Mouse (Mus musculus): ENCODE measurements around the gene Dctn1.

Dctn1 gene

GRCm38 (mm10) chr6:83165607-83166242, at the start of gene Dctn1:
Dctn1 (plus strand) TSS chr6:83165920.
- peak; percentile 82 for DNase-seq (ENCODE audit: extremely low spot score, low read depth, low spot score)

DNA sequence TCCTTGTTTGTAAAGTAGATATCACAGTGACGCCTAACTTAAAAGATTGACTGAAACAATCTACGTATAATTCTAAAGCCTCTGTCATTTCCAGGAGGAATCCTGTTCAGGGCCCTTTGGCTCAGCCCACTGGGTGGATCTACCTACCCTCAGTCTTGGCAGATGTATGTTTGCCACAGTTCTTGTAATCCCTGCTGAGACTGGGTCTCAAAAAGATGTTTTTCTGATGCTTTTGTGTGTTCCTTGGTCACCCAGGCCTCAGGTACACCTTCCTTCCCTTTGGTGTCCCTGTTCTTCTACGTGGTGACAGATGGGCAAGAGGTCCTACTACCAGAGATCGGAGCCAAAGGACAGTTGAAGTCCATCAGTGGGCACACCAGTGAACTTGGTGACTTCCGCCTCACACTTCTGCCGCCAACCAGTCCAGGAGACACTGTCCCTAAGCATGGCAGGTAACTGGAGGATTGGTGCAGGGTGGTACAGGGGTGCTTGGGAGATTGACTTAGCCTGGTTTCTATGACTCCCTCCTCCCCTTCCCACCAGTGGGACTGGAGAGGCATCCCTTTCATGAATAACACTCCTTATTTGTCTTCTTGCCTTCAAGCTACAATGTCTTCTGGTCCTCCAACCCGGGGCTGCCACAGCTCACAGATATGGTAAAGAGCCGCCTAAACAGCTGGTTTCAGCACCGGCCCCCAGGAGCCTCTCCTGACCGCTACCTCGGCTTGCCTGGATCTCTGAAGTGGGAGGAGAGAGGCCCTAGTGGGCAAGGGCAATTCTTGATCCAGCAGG, 49.2 kb upstream of the Dctn1 start:
- no peak for DNase-seq (ENCODE audit: extremely low spot score, low read depth, low spot score)

DNA sequence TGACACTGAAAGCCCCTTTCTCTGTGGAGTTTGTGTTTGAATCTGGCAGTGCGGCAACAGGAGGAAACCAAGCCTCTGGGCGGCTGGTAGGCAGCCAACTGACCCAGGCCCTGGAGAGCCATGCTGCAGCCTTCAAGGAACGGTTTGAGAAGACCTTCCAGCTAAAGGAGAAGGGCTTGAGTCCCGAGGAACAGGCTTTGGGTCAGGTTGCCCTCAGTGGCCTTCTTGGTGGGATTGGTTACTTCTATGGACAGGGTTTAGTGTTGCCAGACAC, 48.6 kb upstream of the Dctn1 start:
- no peak for DNase-seq (ENCODE audit: extremely low spot score, low read depth, low spot score)

DNA sequence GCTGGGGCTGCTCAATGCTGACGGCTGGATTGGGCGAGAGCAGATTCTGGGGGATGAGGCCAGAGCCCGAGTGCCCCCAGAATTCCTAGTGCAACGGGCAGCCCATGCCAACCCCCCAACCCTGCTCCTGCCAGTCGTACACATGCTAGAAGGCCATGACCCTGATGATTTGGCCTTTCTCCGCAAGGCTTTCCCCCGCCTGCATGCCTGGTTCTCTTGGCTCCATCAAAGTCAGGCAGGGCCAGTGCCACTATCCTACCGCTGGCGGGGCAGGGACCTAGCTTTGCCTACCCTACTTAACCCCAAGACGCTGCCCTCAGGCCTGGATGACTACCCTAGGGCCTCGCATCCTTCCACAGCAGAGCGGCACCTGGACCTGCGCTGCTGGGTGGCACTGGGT, 48.1 kb upstream of the Dctn1 start:
- DNase-seq (ENCODE audit: extremely low spot score, low read depth, low spot score), result no peak

- no peak for DNase-seq (ENCODE audit: extremely low spot score, low read depth, low spot score)
These were observed 47.4 kb upstream of the Dctn1 start for GRCm38 (mm10) chr6:83118369-83118768.

- no peak for DNase-seq (ENCODE audit: extremely low spot score, low read depth, low spot score)
These were observed 46.6 kb upstream of the Dctn1 start for GRCm38 (mm10) chr6:83118825-83119733.

GRCm38 (mm10) chr6:83119734-83120051, 46.0 kb upstream of the Dctn1 start:
- DNase-seq (ENCODE audit: extremely low spot score, low read depth, low spot score), result no peak

DNA sequence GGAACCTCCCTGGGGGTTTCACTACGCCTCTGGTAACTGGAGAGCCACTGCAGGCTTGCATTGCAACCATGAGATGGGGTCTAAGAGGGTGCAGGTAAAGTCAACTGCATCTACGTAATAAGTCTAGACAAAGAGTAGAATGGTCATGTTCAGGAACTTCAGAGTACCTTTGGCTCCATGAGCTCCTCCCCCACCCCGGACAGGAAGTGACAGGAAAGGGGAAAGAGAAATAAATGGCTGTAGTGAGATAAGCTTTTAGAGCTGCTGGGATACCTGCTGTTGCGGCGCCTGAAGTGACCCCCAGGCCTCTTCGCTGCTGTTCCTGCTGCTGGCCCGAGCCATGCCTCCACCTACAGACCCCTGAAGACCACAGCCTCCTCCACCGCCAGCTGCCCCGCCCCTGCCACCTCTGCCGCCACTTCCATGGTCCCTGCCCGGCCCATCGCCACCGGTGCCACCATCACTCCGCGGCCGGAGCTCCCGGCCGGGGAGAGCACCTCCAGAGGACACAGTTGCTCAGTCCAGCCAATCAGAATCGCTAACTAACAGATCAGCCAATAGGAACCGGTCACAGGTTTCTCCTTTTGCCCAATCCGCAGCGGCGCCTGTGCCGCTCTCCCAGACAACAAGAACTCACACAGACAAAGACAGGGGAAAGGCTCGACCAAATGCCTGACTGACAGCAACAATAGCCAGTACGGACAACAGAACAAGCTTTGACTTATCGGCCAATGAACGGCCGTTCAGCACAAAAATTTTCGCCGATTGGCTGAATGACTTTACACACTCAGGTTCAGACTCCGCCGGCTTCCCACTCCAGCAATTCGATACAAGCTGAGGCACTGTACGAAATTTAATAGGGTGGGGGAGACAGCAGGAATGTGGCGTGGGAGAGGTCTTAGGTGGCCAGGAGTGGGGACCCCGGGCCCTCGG, 44.5 kb upstream of the Dctn1 start, which contains the start of gene Wbp1:
Gene Wbp1 (minus strand): TSS at position 630 of the 933 bp plus-strand sequence.
- DNase-seq (ENCODE audit: extremely low spot score, low read depth, low spot score), result peak; percentile 99

DNA sequence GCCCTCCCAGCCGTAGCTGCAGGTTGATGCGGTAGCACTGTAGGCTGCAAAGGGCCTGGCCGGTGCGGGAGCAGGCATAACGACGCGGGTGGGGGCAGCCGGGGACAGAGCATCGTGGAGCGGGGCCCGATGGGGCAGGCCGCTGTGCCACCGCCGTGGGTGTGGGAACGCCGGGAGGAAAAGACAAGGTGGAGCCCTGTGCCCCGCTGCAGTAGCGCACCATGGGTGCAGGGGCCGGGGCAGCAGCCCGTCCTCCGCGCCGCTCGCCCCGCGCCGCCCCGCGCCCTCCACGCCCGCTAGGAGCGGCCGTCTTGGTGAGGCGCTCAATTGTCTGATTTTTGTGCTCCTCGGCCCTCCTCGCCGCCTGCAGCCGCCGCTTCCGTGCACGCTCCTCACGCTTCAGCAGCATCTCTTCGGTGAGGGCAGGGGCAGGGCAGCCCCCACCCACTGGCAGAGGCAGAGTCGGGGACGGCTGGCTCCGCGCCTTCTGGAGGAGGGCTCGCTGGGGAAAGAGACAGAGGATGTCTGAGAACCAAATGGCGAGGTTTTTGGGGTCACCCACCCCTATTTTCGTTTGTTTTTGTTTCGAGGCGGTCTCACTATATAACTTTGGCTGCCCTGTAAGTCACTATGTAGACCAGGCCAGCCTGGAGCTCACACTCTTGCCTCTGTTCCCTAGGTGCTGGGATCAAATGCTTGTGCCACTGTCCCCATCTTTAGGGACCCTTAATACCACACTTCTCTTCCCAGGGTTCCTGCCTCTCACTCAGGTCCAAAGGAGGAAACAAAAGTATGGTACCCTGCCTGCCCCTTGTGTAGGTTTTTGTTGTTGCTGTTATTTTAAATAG, 43.6 kb upstream of the Dctn1 start:
- no peak for DNase-seq (ENCODE audit: extremely low spot score, low read depth, low spot score)

- DNase-seq (ENCODE audit: extremely low spot score, low read depth, low spot score), result no peak
These were observed 42.8 kb upstream of the Dctn1 start for GRCm38 (mm10) chr6:83122961-83123360.

GRCm38 (mm10) chr6:83124851-83125312, 40.8 kb upstream of the Dctn1 start:
- DNase-seq (ENCODE audit: extremely low spot score, low read depth, low spot score), result peak; percentile 91

DNA sequence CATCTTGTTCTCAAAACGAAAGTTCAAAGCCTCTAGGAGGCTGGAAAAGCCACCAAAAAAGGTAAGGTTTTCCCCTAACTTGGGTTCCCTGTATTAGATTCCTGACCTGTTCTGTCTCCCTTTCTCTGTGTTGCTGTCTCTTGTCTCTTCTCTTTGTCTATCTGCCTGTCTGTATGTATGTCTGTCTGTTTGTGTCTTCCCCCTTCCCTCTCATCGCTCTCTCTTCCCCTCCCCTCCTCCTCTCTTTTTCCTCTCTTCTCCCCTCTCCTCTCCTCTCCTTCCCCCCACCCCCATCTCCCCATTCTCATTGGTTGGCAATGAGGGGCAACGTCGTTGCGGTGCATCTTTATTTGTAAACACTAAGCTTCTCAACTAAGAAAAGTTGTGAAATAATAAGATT, 40.4 kb upstream of the Dctn1 start, which contains the start of gene Ino80b:
Gene Ino80b (minus strand): TSS at position 101 of the 400 bp plus-strand sequence.
- no peak for DNase-seq (ENCODE audit: extremely low spot score, low read depth, low spot score)

DNA sequence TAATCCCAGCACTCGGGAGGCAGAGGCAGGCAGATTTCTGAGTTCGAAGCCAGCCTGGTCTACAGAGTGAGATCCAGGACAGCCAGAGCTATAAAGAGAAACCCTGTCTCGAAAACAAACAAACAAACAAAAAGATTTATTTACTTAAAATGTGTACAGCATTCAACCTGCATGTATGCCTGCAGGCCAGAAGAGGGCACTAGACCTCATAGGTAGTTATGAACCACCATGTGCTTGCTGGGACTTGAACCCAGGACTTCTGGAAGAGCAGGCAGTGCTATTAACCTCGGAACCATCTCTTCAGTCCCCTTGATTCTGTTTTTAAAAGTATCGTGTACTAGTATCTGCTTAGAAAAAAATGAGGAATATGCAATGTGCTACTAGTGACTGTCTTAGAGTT, 38.3 kb upstream of the Dctn1 start:
- no peak for DNase-seq (ENCODE audit: extremely low spot score, low read depth, low spot score)

DNA sequence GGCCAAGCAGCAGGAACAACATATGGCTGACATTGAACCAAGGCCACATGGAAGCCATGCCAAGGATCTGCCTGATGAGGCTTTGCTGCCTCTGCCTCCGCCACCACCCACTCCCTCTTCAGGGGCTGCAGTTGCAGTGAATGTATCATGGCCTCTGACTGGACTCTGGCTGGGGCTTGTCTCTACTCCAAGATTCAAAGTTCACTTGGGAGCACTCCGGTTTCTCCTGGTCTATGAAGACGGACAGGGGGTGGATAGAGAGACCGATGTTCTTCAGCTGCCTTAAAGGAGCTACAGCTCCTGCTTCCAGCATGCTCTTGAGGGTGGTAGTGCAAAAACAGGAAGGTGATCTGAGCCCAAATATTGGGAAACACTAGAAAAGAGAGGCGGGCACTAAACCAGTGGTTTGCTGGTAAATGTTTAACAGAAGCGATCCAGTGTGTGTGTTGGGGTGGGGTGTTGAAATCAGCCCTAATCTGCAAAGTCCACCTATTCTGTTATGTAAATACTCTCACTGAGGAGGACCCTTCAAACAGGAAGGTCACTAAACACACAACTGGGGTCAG, 34.2 kb upstream of the Dctn1 start:
- DNase-seq (ENCODE audit: extremely low spot score, low read depth, low spot score), result no peak

- no peak for DNase-seq (ENCODE audit: extremely low spot score, low read depth, low spot score)
These were observed 33.4 kb upstream of the Dctn1 start for GRCm38 (mm10) chr6:83132176-83132919.

GRCm38 (mm10) chr6:83134226-83134625, 31.5 kb upstream of the Dctn1 start:
- no peak for DNase-seq (ENCODE audit: extremely low spot score, low read depth, low spot score)

- no peak for DNase-seq (ENCODE audit: extremely low spot score, low read depth, low spot score)
These were observed 30.7 kb upstream of the Dctn1 start, which contains the start of gene Rtkn for GRCm38 (mm10) chr6:83134951-83135513. Rtkn (plus strand) TSS chr6:83135463.

DNA sequence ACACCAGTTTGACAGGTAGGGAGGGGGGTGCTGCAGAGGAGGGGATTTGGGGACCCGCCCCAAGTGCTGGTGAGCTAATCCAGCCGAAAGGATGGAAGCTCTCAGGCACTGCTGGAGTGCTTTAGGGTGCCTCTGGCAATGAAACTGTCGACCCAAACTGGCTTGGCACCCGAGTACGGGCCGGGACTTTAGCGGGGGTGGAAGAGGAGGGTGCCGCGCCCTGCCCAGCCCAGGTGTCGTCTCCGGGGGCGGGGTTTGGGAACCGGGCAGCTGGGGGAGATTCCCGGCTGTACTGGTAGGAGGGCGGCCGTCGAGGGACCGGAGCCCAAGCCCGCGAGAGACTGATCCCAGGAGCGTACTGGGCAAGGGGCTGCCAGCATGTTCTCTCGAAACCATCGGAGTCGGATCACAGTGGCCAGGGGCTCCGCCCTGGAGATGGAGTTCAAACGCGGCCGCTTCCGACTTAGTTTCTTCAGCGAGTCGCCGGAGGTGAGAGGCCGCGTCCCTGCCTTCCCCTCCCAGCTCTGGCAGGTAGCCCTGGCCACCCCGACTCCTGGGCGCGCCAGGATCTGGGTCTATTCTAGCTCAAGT, 30.1 kb upstream of the Dctn1 start:
- no peak for DNase-seq (ENCODE audit: extremely low spot score, low read depth, low spot score)
